Mouse (Mus musculus): ENCODE results near the gene Ltb4r2. TPM values are rescaled to one million over a fixed set of nuclear protein-coding genes. Genes with fewer than 3 reads are reported as not detected.

Gene Ltb4r2
- total and polyA plus RNA-seq, 3 experiments, result 0.04 to 0.05 TPM; not detected in 1

- peak; percentile 16 for DNase-seq (ENCODE audit: extremely low read depth)
- dilution Hi-C loops (cut with MboI; ENCODE audit: extremely low pct_ligation_motif_present, extremely low pct_unique_long_range_greater_than_20kb, low sequenced_read_pairs) (no loop called here), in situ Hi-C loops (cut with MboI; ENCODE audit: low pct_ligation_motif_present, low pct_unique_long_range_greater_than_20kb, low sequenced_read_pairs) (no loop called here)
- H3K4me1 ChIP-seq (ENCODE audit: control insufficient read depth in 1 of 2, insufficient read depth in 2 of 2), result peaks cover 0 to 7% of the 10 kb centered on the region in 2 experiments; a peak in 2 of 4 replicates
- no peaks in the 10 kb centered on the region for H3K9me3 ChIP-seq (replicated peaks; ENCODE audit: low read length)
- H3K79me2 ChIP-seq (replicated peaks; ENCODE audit: control insufficient read depth, extremely low read depth, insufficient read depth, poor library complexity, severe bottlenecking), result no peaks in the 10 kb centered on the region
- no peaks in the 10 kb centered on the region for H3K36me3 ChIP-seq (replicated peaks in 1 of 2; ENCODE audit: control insufficient read depth in 1 of 2, insufficient read depth in 1 of 2, low read length in 1 of 2)
- TF ChIP-seq POLR2A (IDR thresholded peaks at IDR 0.05; ENCODE audit: low read depth, low read length) (no peak), USF1 (IDR thresholded peaks at IDR 0.05; ENCODE audit: low read depth, low read length) (no peak), JUN (IDR thresholded peaks at IDR 0.05; ENCODE audit: insufficient read depth, low read depth, low read length) (no peak), E2F4 (IDR thresholded peaks at IDR 0.05; ENCODE audit: insufficient replicate concordance, low read depth, low read length) (no peak), MAZ (IDR thresholded peaks at IDR 0.05; ENCODE audit: low read depth, low read length) (no peak), GABPA (IDR thresholded peaks at IDR 0.05; ENCODE audit: insufficient replicate concordance, low read depth, low read length) (no peak), KAT2A (IDR thresholded peaks at IDR 0.05; ENCODE audit: insufficient replicate concordance, low read length) (no peak), SIN3A (IDR thresholded peaks at IDR 0.05; ENCODE audit: low read length) (no peak), ZKSCAN1 (IDR thresholded peaks at IDR 0.05; ENCODE audit: borderline replicate concordance, low read depth, low read length) (no peak), RAD21 (IDR thresholded peaks at IDR 0.05; ENCODE audit: low read depth, low read length) (no peak), ZMIZ1 (IDR thresholded peaks at IDR 0.05; ENCODE audit: low read depth, low read length) (no peak), MYC (IDR thresholded peaks at IDR 0.05; ENCODE audit: low read depth, low read length) (no peak), ETS1 (conservative IDR thresholded peaks at IDR 0.05; ENCODE audit: low read depth, low read length) (no peak), RCOR1 (conservative IDR thresholded peaks at IDR 0.05; ENCODE audit: low read depth, low read length) (no peak), ELF1 (IDR thresholded peaks at IDR 0.05; ENCODE audit: low read depth, low read length) (no peak), ZNF384 (IDR thresholded peaks at IDR 0.05; ENCODE audit: low read depth, low read length) (no peak), NELFE (IDR thresholded peaks at IDR 0.05; ENCODE audit: low read depth, low read length) (no peak), SMC3 (IDR thresholded peaks at IDR 0.05; ENCODE audit: low read depth, low read length) (no peak), TBP (conservative IDR thresholded peaks at IDR 0.05; ENCODE audit: low read depth, low read length) (no peak)
- H3K9ac ChIP-seq (ENCODE audit: insufficient read depth, low read depth), result no peak overlapping the region
- H3K4me3 ChIP-seq (replicated peaks in 1 of 3; ENCODE audit: low read depth in 2 of 3, low read length in 2 of 3, poor library complexity in 1 of 3), result no peak overlapping the region
- no peak overlapping the region for H3K27ac ChIP-seq (ENCODE audit: insufficient read depth, low read depth)
- no peaks in the 10 kb centered on the region for H3K27me3 ChIP-seq (replicated peaks)
- no peak overlapping the region for H3K4me2 ChIP-seq (ENCODE audit: insufficient read depth, low read depth, poor library complexity, severe bottlenecking)
These were observed 34.3 kb downstream of the Ltb4r2 start for GRCm38 (mm10) chr14:55795380-55796163.

Other genes starting within 250 kb of the Ltb4r2 start
Only the 20 nearest of the 34 such genes appear.
- 84.8 and 95.0 TPM in 2 replicates for gene Ipo4, start 125.5 kb upstream of the Ltb4r2 start, total RNA-seq (2012; rRNA removed)
- gene Ipo4, start 125.5 kb upstream of the Ltb4r2 start, total RNA-seq (2014; rRNA removed), result 47.5 TPM in 2 replicates
- 164 and 175 TPM in 2 replicates for gene Ipo4, start 125.5 kb upstream of the Ltb4r2 start, polyA plus RNA-seq (2012; ENCODE audit: insufficient read length, low read depth)
- 0.17 TPM in 1 of 2 replicates, not detected in the other for gene Gm49378, start 123.5 kb upstream of the Ltb4r2 start, total RNA-seq (2012; rRNA removed)
- gene Gm49378, start 123.5 kb upstream of the Ltb4r2 start, total RNA-seq (2014; rRNA removed), result 9.1 and 11.7 TPM in 2 replicates
- gene Gm49378, start 123.5 kb upstream of the Ltb4r2 start, polyA plus RNA-seq (2012; ENCODE audit: insufficient read length, low read depth), result 8.7 TPM in 1 of 2 replicates, not detected in the other
- 51.3 and 57.8 TPM in 2 replicates for gene Tm9sf1, start 117.6 kb upstream of the Ltb4r2 start, total RNA-seq (2012; rRNA removed)
- gene Tm9sf1, start 117.6 kb upstream of the Ltb4r2 start, total RNA-seq (2014; rRNA removed), result 36.1 and 39.5 TPM in 2 replicates
- 58.0 and 65.3 TPM in 2 replicates for gene Tm9sf1, start 117.6 kb upstream of the Ltb4r2 start, polyA plus RNA-seq (2012; ENCODE audit: insufficient read length, low read depth)
- 0.29 and 0.30 TPM in 2 replicates for gene Tssk4, start 111.2 kb upstream of the Ltb4r2 start, total RNA-seq (2012; rRNA removed)
- gene Tssk4, start 111.2 kb upstream of the Ltb4r2 start, total RNA-seq (2014; rRNA removed), result 0.14 TPM in 1 of 2 replicates, not detected in the other
- gene Tssk4, start 111.2 kb upstream of the Ltb4r2 start, polyA plus RNA-seq (2012; ENCODE audit: insufficient read length, low read depth), result 0.26 and 0.31 TPM in 2 replicates
- gene Mdp1, start 100.9 kb upstream of the Ltb4r2 start, total RNA-seq (2012; rRNA removed), result 25.1 and 25.6 TPM in 2 replicates
- gene Mdp1, start 100.9 kb upstream of the Ltb4r2 start, total RNA-seq (2014; rRNA removed), result 30.9 and 39.0 TPM in 2 replicates
- 23.4 and 26.0 TPM in 2 replicates for gene Mdp1, start 100.9 kb upstream of the Ltb4r2 start, polyA plus RNA-seq (2012; ENCODE audit: insufficient read length, low read depth)
- 34.3 and 37.3 TPM in 2 replicates for gene Gmpr2, start 89.5 kb upstream of the Ltb4r2 start, total RNA-seq (2012; rRNA removed)
- gene Gmpr2, start 89.5 kb upstream of the Ltb4r2 start, total RNA-seq (2014; rRNA removed), result 51.3 and 54.9 TPM in 2 replicates
- 34.7 and 44.3 TPM in 2 replicates for gene Gmpr2, start 89.5 kb upstream of the Ltb4r2 start, polyA plus RNA-seq (2012; ENCODE audit: insufficient read length, low read depth)
- gene Nedd8, start 89.3 kb upstream of the Ltb4r2 start, total RNA-seq (2012; rRNA removed), result 378 and 515 TPM in 2 replicates
- gene Nedd8, start 89.3 kb upstream of the Ltb4r2 start, total RNA-seq (2014; rRNA removed), result 272 and 276 TPM in 2 replicates
- 513 and 653 TPM in 2 replicates for gene Nedd8, start 89.3 kb upstream of the Ltb4r2 start, polyA plus RNA-seq (2012; ENCODE audit: insufficient read length, low read depth)
- 25.2 and 29.1 TPM in 2 replicates for gene Tinf2, start 79.6 kb upstream of the Ltb4r2 start, total RNA-seq (2012; rRNA removed)
- gene Tinf2, start 79.6 kb upstream of the Ltb4r2 start, total RNA-seq (2014; rRNA removed), result 21.4 and 23.3 TPM in 2 replicates
- 31.1 and 33.2 TPM in 2 replicates for gene Tinf2, start 79.6 kb upstream of the Ltb4r2 start, polyA plus RNA-seq (2012; ENCODE audit: insufficient read length, low read depth)
- not detected in 2 replicates for gene Tgm1, start 47.5 kb upstream of the Ltb4r2 start, total RNA-seq (2012; rRNA removed)
- gene Tgm1, start 47.5 kb upstream of the Ltb4r2 start, total RNA-seq (2014; rRNA removed), result 0.07 TPM in 1 of 2 replicates, not detected in the other
- gene Tgm1, start 47.5 kb upstream of the Ltb4r2 start, polyA plus RNA-seq (2012; ENCODE audit: insufficient read length, low read depth), result 0.14 and 0.16 TPM in 2 replicates
- 19.1 and 21.9 TPM in 2 replicates for gene Rabggta, start 39.2 kb upstream of the Ltb4r2 start, total RNA-seq (2012; rRNA removed)
- 12.0 and 16.2 TPM in 2 replicates for gene Rabggta, start 39.2 kb upstream of the Ltb4r2 start, total RNA-seq (2014; rRNA removed)
- 12.8 and 13.9 TPM in 2 replicates for gene Rabggta, start 39.2 kb upstream of the Ltb4r2 start, polyA plus RNA-seq (2012; ENCODE audit: insufficient read length, low read depth)
- gene Dhrs1, start 15.7 kb upstream of the Ltb4r2 start, total RNA-seq (2012; rRNA removed), result 23.6 and 33.2 TPM in 2 replicates
- 22.1 and 26.1 TPM in 2 replicates for gene Dhrs1, start 15.7 kb upstream of the Ltb4r2 start, total RNA-seq (2014; rRNA removed)
- 21.1 and 34.1 TPM in 2 replicates for gene Dhrs1, start 15.7 kb upstream of the Ltb4r2 start, polyA plus RNA-seq (2012; ENCODE audit: insufficient read length, low read depth)
- gene Nop9, start 15.7 kb upstream of the Ltb4r2 start, total RNA-seq (2012; rRNA removed), result 38.5 and 45.7 TPM in 2 replicates
- 85.3 and 92.1 TPM in 2 replicates for gene Nop9, start 15.7 kb upstream of the Ltb4r2 start, total RNA-seq (2014; rRNA removed)
- gene Nop9, start 15.7 kb upstream of the Ltb4r2 start, polyA plus RNA-seq (2012; ENCODE audit: insufficient read length, low read depth), result 76.9 and 89.1 TPM in 2 replicates
- gene Cideb, start 3.0 kb upstream of the Ltb4r2 start, total RNA-seq (2012; rRNA removed), result 2.3 and 2.6 TPM in 2 replicates
- gene Cideb, start 3.0 kb upstream of the Ltb4r2 start, total RNA-seq (2014; rRNA removed), result not detected in 2 replicates
- 0.49 and 0.61 TPM in 2 replicates for gene Cideb, start 3.0 kb upstream of the Ltb4r2 start, polyA plus RNA-seq (2012; ENCODE audit: insufficient read length, low read depth)
- 0.13 TPM in 1 of 2 replicates, not detected in the other for gene Ltb4r1, start 4.5 kb downstream of the Ltb4r2 start, total RNA-seq (2012; rRNA removed)
- gene Ltb4r1, start 4.5 kb downstream of the Ltb4r2 start, total RNA-seq (2014; rRNA removed), result 0.16 and 0.21 TPM in 2 replicates
- gene Ltb4r1, start 4.5 kb downstream of the Ltb4r2 start, polyA plus RNA-seq (2012; ENCODE audit: insufficient read length, low read depth), result 0.33 TPM in 1 of 2 replicates, not detected in the other
- not detected in 2 replicates for gene Adcy4, start 22.7 kb downstream of the Ltb4r2 start, total RNA-seq (2012; rRNA removed)
- gene Adcy4, start 22.7 kb downstream of the Ltb4r2 start, total RNA-seq (2014; rRNA removed), result not detected in 2 replicates
- not detected in 2 replicates for gene Adcy4, start 22.7 kb downstream of the Ltb4r2 start, polyA plus RNA-seq (2012; ENCODE audit: insufficient read length, low read depth)
- 1.0 and 2.0 TPM in 2 replicates for gene Ripk3, start 27.4 kb downstream of the Ltb4r2 start, total RNA-seq (2012; rRNA removed)
- gene Ripk3, start 27.4 kb downstream of the Ltb4r2 start, total RNA-seq (2014; rRNA removed), result 0.15 and 0.80 TPM in 2 replicates
- 1.00 TPM in 1 of 2 replicates, not detected in the other for gene Ripk3, start 27.4 kb downstream of the Ltb4r2 start, polyA plus RNA-seq (2012; ENCODE audit: insufficient read length, low read depth)
- not detected in 2 replicates for gene Nfatc4, start 61.7 kb downstream of the Ltb4r2 start, total RNA-seq (2012; rRNA removed)
- gene Nfatc4, start 61.7 kb downstream of the Ltb4r2 start, total RNA-seq (2014; rRNA removed), result not detected in 2 replicates
- not detected in 2 replicates for gene Nfatc4, start 61.7 kb downstream of the Ltb4r2 start, polyA plus RNA-seq (2012; ENCODE audit: insufficient read length, low read depth)
- under 0.01 and 0.04 TPM in 2 replicates for gene Nynrin, start 92.6 kb downstream of the Ltb4r2 start, total RNA-seq (2012; rRNA removed)
- not detected in 2 replicates for gene Nynrin, start 92.6 kb downstream of the Ltb4r2 start, total RNA-seq (2014; rRNA removed)
- gene Nynrin, start 92.6 kb downstream of the Ltb4r2 start, polyA plus RNA-seq (2012; ENCODE audit: insufficient read length, low read depth), result 0.04 and 0.10 TPM in 2 replicates
- 0.08 and 0.17 TPM in 2 replicates for gene Cbln3, start 123.0 kb downstream of the Ltb4r2 start, total RNA-seq (2012; rRNA removed)
- 0.14 and 0.26 TPM in 2 replicates for gene Cbln3, start 123.0 kb downstream of the Ltb4r2 start, total RNA-seq (2014; rRNA removed)
- 0.14 and 0.24 TPM in 2 replicates for gene Cbln3, start 123.0 kb downstream of the Ltb4r2 start, polyA plus RNA-seq (2012; ENCODE audit: insufficient read length, low read depth)
- gene Khnyn, start 123.5 kb downstream of the Ltb4r2 start, total RNA-seq (2012; rRNA removed), result 32.8 and 50.6 TPM in 2 replicates
- gene Khnyn, start 123.5 kb downstream of the Ltb4r2 start, total RNA-seq (2014; rRNA removed), result 31.1 and 35.8 TPM in 2 replicates
- 29.8 and 31.8 TPM in 2 replicates for gene Khnyn, start 123.5 kb downstream of the Ltb4r2 start, polyA plus RNA-seq (2012; ENCODE audit: insufficient read length, low read depth)